Mouse (Mus musculus) layer of hippocampus, adult 8-10 months (tissue): ENCODE measurements around the gene Gsc2. TPM values are rescaled to one million over a fixed set of nuclear protein-coding genes. Genes with fewer than 3 reads are reported as not detected.

Experiments
- DNase-seq, 2 experiments: peaks; one replicate each; pipeline ENCODE4 v3.0.0; 2022; ENCODE audit warnings: low spot score in 2 of 2
- total RNA-seq, 4 experiments: library from RNA; stranded (reverse); gene quantifications; 2 replicates each; pipeline ENCODE4 v1.2.4; 2022

The Gsc2 gene
- total RNA-seq, 4 experiments from 2014 or later = not detected

- DNase-seq = no peak
Measured at GRCm38 (mm10) chr16:17927351-17928082, 12.7 kb upstream of the Gsc2 start.

GRCm38 (mm10) chr16:17922163-17922538 is 7.3 kb upstream of the Gsc2 start:
- no peak for DNase-seq

- DNase-seq = peak; percentile 94 to 97
Measured at GRCm38 (mm10) chr16:17921325-17922162, 6.7 kb upstream of the Gsc2 start.

GRCm38 (mm10) chr16:17920586-17920985 is 5.7 kb upstream of the Gsc2 start:
- no peak for DNase-seq

GRCm38 (mm10) chr16:17911052-17911595 is 3.7 kb downstream of the Gsc2 start, which contains the start of gene Ess2:
TSS of gene Ess2 (minus strand) at chr16:17911348.
- peak; percentile 93 to 94 for DNase-seq

GRCm38 (mm10) chr16:17898462-17898861 is 16.4 kb downstream of the Gsc2 start, which contains the start of the genes Dgcr2 and Tssk2:
TSS of gene Dgcr2 (minus strand) at chr16:17898562.
TSS of gene Tssk2 (plus strand) at chr16:17898637.
- DNase-seq = no peak

- DNase-seq = no peak
Measured at GRCm38 (mm10) chr16:17896091-17896490, 18.8 kb downstream of the Gsc2 start.

GRCm38 (mm10) chr16:17893923-17894322 is 20.9 kb downstream of the Gsc2 start, which contains the start of gene Tssk1:
TSS of gene Tssk1 (plus strand) at chr16:17894223.
- DNase-seq = no peak

GRCm38 (mm10) chr16:17892606-17893005 is 22.3 kb downstream of the Gsc2 start:
- no peak for DNase-seq

GRCm38 (mm10) chr16:17891567-17891959 is 23.3 kb downstream of the Gsc2 start, which contains the start of gene Gm20518:
TSS of gene Gm20518 (minus strand) at chr16:17891671.
- peak; percentile 98 for DNase-seq

GRCm38 (mm10) chr16:17890917-17891566 is 23.8 kb downstream of the Gsc2 start:
- peak; percentile 51 to 53 for DNase-seq

- no peak for DNase-seq
Measured at GRCm38 (mm10) chr16:17890342-17890727, 24.5 kb downstream of the Gsc2 start.

GRCm38 (mm10) chr16:17889689-17890341 is 25.0 kb downstream of the Gsc2 start:
- DNase-seq = no peak

GRCm38 (mm10) chr16:17884116-17884515 is 30.7 kb downstream of the Gsc2 start:
- no peak for DNase-seq

GRCm38 (mm10) chr16:17882196-17882595 is 32.7 kb downstream of the Gsc2 start:
- DNase-seq = no peak

- DNase-seq = no peak
Measured at GRCm38 (mm10) chr16:17879571-17879970, 35.3 kb downstream of the Gsc2 start.

GRCm38 (mm10) chr16:17876096-17876495 is 38.8 kb downstream of the Gsc2 start:
- DNase-seq = no peak

- no peak for DNase-seq
Measured at GRCm38 (mm10) chr16:17875174-17875573, 39.7 kb downstream of the Gsc2 start.

GRCm38 (mm10) chr16:17872995-17873394 is 41.9 kb downstream of the Gsc2 start:
- DNase-seq = no peak

- no peak for DNase-seq
Measured at GRCm38 (mm10) chr16:17871248-17871647, 43.6 kb downstream of the Gsc2 start.

- DNase-seq = no peak
Measured at GRCm38 (mm10) chr16:17865770-17866169, 49.1 kb downstream of the Gsc2 start.
